Mouse (Mus musculus) spleen, adult 2 months (tissue): ENCODE results near the gene Vps16. TPM values are rescaled to one million over a fixed set of nuclear protein-coding genes. Genes with fewer than 3 reads are reported as not detected.

Experiments used
- DNase-seq, 2 experiments: peaks; one replicate each; pipeline versions ENCODE4 v3.0.0 to v3.0.0-alpha.2; 2012 to 2021; ENCODE audit warnings: low spot score in 2 of 2, low read depth in 1 of 2
- H3K27ac ChIP-seq: fragments of 200-500 bp; 2 replicates; pipeline ENCODE4 v1.5.1; 2012; ENCODE audit warnings: low read length, inconsistent platforms; ENCODE audit not compliant: insufficient read depth
- H3K27me3 ChIP-seq: fragments of 200-500 bp; 2 replicates; pipeline ENCODE4 v1.6.1; 2012; ENCODE audit warnings: mild to moderate bottlenecking, moderate library complexity, low read length, inconsistent platforms; ENCODE audit not compliant: control insufficient read depth, insufficient read depth
- H3K36me3 ChIP-seq: fragments of 200-500 bp; 2 replicates; pipeline ENCODE4 v1.6.1; 2012; ENCODE audit warnings: mild to moderate bottlenecking, low read length, inconsistent platforms; ENCODE audit not compliant: control insufficient read depth, insufficient read depth
- H3K4me1 ChIP-seq: fragments of 200-500 bp; 2 replicates; pipeline ENCODE4 v1.6.1; 2011; ENCODE audit warnings: inconsistent platforms; ENCODE audit not compliant: control insufficient read depth, insufficient read depth, insufficient read length
- H3K4me3 ChIP-seq: fragments of 200-500 bp; 2 replicates; pipeline ENCODE4 v1.5.1; 2011; ENCODE audit warnings: mild to moderate bottlenecking, inconsistent platforms; ENCODE audit not compliant: insufficient read depth, insufficient read length; ENCODE audit errors: extremely low read depth
- CTCF ChIP-seq: fragments of 200-500 bp; IDR thresholded peaks from 2 replicates; pipeline ENCODE4 v1.5.1; 2011; ENCODE audit warnings: mild to moderate bottlenecking, inconsistent platforms; ENCODE audit not compliant: insufficient read depth, insufficient read length, insufficient replicate concordance; ENCODE audit errors: extremely low read depth
- POLR2A ChIP-seq: fragments of 200-500 bp; IDR thresholded peaks from 2 replicates; pipeline ENCODE4 v1.6.1; 2011; ENCODE audit warnings: low read depth, low read length, inconsistent platforms
- WGBS: fragments of 180-500 bp; shearing (Covaris S2); methylation state at CpG from one replicate; pipeline ENCODE4 v1.1.7; 2018; 5-methylcytosine and 5-hydroxymethylcytosine counted together
- polyA plus RNA-seq: library from polyadenylated mRNA; depleted of rRNA; stranded (reverse); fragments of >200 nt; gene quantifications from 2 replicates; pipeline ENCODE4 v1.2.3, GENCODE M21; 2012

Gene Vps16
- polyA plus RNA-seq, 1 experiment: 84.8 TPM

GRCm38 (mm10) chr2:130392836-130393235 lies 31.3 kb upstream of the Vps16 start:
- TF ChIP-seq CTCF (no peak), POLR2A (no peak)

DNA sequence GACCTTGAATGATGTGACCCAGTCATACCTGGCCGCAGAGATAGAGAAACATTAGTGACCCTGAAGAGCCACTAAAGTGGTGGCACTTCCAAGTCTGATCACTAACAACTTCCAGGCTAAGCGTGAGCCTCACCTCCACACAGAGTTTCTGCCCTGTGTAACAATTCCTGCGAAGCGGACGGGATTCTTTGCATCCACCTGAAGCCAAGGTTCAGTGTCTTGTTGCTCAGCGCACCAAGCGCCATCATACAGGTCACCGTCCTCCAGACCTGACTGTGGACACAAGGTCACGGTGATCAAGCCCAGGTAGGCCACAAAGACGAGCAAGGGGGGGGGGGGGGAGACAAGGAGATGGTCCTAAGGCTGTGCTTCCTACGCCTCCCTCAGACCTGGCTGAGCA lies 28.4 kb upstream of the Vps16 start:
- H3K27ac ChIP-seq: no peak overlapping the region
- H3K4me1 ChIP-seq: no peaks in the 10 kb centered on the region; the same call in 1 of the 2 replicates
- WGBS: 93% methylated on average over 11 of the region's 11 CpGs
- no peak overlapping the region for H3K4me3 ChIP-seq
- no peaks in the 10 kb centered on the region for H3K36me3 ChIP-seq
- no peak for DNase-seq
- H3K27me3 ChIP-seq: peaks cover 8% of the 10 kb centered on the region; the same call in 1 of the 2 replicates
- no peak for TF ChIP-seq CTCF

More at GRCm38 (mm10) chr2:130392836-130393235, 31.3 kb upstream of the Vps16 start:
- Histone ChIP-seq H3K27ac (no peak overlapping the region), H3K4me1 (no peaks in the 10 kb centered on the region; the same call in 1 of the 2 replicates), H3K27me3 (peaks cover 6% of the 10 kb centered on the region; the same call in 1 of the 2 replicates), H3K36me3 (no peaks in the 10 kb centered on the region), H3K4me3 (no peak overlapping the region)
- no peak for DNase-seq
- 78% methylated on average over 3 of the region's 3 CpGs for WGBS

GRCm38 (mm10) chr2:130397186-130397985 lies 26.8 kb upstream of the Vps16 start, which contains the start of gene Cpxm1:
Gene Cpxm1 (minus strand): TSS chr2:130397574.
- DNase-seq: no peak
- WGBS: 5% methylated on average over 46 of the region's 53 CpGs
- Histone ChIP-seq H3K27me3 (peaks cover 8% of the 10 kb centered on the region; the same call in 1 of the 2 replicates), H3K4me3 (peak within 1 kb of the TSS; percentile 11; the same call in 1 of the 2 replicates), H3K36me3 (no peaks in the 10 kb centered on the region), H3K27ac (no peak within 1 kb of the TSS), H3K4me1 (no peaks in the 10 kb centered on the region; the same call in 1 of the 2 replicates)
- TF ChIP-seq CTCF (no peak), POLR2A (no peak)

DNA sequence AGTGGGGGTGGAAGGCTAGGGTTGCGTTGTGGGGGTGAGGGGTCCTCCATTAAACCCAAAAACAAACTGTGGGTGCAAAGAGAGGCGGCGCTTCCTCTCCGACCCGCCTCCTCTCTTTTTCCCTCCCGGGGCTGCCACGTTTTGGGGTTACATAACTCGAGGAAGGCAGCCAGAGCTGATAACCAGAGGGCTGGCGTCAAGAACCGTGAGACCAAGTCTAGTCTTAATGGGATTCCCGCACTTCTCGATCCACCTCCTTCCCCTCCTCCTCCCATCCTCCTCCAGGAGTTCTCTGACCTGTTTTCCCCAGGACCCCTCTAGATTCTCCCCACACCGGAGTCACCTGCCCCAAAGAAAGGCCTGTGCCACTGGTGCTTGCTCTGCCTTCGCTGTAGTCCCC lies 26.0 kb upstream of the Vps16 start:
- H3K4me1 ChIP-seq: no peaks in the 10 kb centered on the region; the same call in 1 of the 2 replicates
- 30% methylated on average over 13 of the region's 14 CpGs for WGBS
- H3K27me3 ChIP-seq: peaks cover 8% of the 10 kb centered on the region; the same call in 1 of the 2 replicates
- H3K27ac ChIP-seq: no peak overlapping the region
- no peak overlapping the region for H3K4me3 ChIP-seq
- DNase-seq: no peak
- no peak for TF ChIP-seq POLR2A
- no peak for TF ChIP-seq CTCF
- H3K36me3 ChIP-seq: no peaks in the 10 kb centered on the region

DNA sequence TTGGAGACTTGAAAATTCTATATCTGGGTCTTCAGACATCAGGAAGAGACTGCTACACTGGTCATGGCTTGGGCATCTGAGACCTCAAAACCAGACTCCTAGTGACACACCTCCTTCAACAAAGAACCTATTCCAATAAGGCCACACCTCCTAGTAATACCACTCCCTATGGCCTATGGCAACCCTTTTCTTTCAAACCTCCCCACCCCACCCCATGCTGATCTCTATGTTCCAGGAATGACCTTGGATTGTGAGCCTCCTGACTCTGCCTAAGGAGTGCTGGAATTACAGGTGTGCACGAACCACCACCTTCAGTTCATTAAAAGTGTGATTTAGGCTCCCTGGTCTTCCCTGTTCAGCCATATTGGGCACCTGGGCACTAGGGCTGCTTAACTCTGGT lies 24.1 kb upstream of the Vps16 start:
- H3K27me3 ChIP-seq: peaks cover 8% of the 10 kb centered on the region; the same call in 1 of the 2 replicates
- 90% methylated on average over 1 of the region's 1 CpGs for WGBS
- no peak overlapping the region for H3K4me3 ChIP-seq
- H3K4me1 ChIP-seq: no peaks in the 10 kb centered on the region; the same call in 1 of the 2 replicates
- no peaks in the 10 kb centered on the region for H3K36me3 ChIP-seq
- no peak for TF ChIP-seq POLR2A
- no peak for TF ChIP-seq CTCF
- no peak for DNase-seq
- H3K27ac ChIP-seq: no peak overlapping the region

GRCm38 (mm10) chr2:130401891-130402290 lies 22.2 kb upstream of the Vps16 start:
- no peak overlapping the region for H3K27ac ChIP-seq
- H3K27me3 ChIP-seq: peaks cover 8% of the 10 kb centered on the region; the same call in 1 of the 2 replicates

GRCm38 (mm10) chr2:130404939-130405338 lies 19.2 kb upstream of the Vps16 start, which contains the start of the genes Gm28372 and 1700020A23Rik:
Gene Gm28372 (plus strand): TSS chr2:130405239.
Gene 1700020A23Rik (plus strand): TSS chr2:130405259.
- TF ChIP-seq POLR2A (no peak), CTCF (no peak)
- H3K27ac ChIP-seq: no peak within 1 kb of the TSS
- no peaks in the 10 kb centered on the region for H3K4me1 ChIP-seq
- no peak for DNase-seq
- no peak within 1 kb of the TSS for H3K4me3 ChIP-seq
- 89% methylated on average over 1 of the region's 1 CpGs for WGBS
- no peaks in the 10 kb centered on the region for H3K27me3 ChIP-seq
- no peaks in the 10 kb centered on the region for H3K36me3 ChIP-seq

More at GRCm38 (mm10) chr2:130401891-130402290, 22.2 kb upstream of the Vps16 start:
- WGBS: 85% methylated on average over 4 of the region's 4 CpGs
- DNase-seq: no peak
- TF ChIP-seq POLR2A: no peak
- no peak for TF ChIP-seq CTCF
- no peaks in the 10 kb centered on the region for H3K36me3 ChIP-seq
- no peak overlapping the region for H3K4me3 ChIP-seq
- H3K4me1 ChIP-seq: no peaks in the 10 kb centered on the region; the same call in 1 of the 2 replicates
